Mouse (Mus musculus) E14TG2a.4 (cell line): ENCODE data around the gene Rnf39.

Experiments
- CTCF ChIP-seq: conservative IDR thresholded peaks from 2 replicates; pipeline ENCODE4 v1.5.1; 2014; ENCODE audit warnings: low read length
- NANOG ChIP-seq: IDR thresholded peaks from 2 replicates; pipeline ENCODE4 v1.6.1; 2014; ENCODE audit warnings: borderline replicate concordance, low read length, mixed read lengths
- POU5F1 ChIP-seq: IDR thresholded peaks from 2 replicates; pipeline ENCODE4 v1.6.1; 2014; ENCODE audit warnings: low read length, borderline replicate concordance

DNA sequence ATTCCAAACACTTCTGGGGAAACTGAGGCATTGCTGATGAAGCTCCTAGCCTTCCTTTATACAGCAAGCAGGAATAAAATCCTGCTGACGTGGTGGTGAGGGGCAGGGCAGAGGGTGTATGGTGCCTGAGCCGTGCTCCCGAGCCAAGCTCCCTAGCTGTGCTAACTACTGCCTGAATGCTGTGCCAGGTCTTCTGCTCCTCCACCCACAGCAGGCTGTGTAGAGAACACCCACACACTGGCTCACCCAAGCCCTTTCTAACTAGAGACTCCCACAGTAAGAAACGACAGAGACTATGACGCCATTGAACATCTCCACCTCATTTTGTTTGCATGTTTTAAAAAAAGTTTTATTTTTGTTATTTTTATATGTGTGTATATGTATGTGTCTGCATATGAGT is 42.7 kb upstream of the Rnf39 start:
- TF ChIP-seq CTCF (no peak), POU5F1 (no peak), NANOG (no peak)
